Mouse (Mus musculus): ENCODE data around the gene Cox15. TPM values are rescaled to one million over a fixed set of nuclear protein-coding genes. Genes with fewer than 3 reads are reported as not detected.

Cox15 gene
- polyA plus RNA-seq, 2 experiments = 3.2 to 8.0 TPM

- TF ChIP-seq CTCF (IDR thresholded peaks at IDR 0.05; ENCODE audit: low read depth) (no peak), EP300 (IDR thresholded peaks at IDR 0.05; ENCODE audit: low read depth) (no peak)
- no peak for DNase-seq (ENCODE audit: low read depth in 3 of 3, low spot score in 3 of 3)
- no peaks in the 10 kb centered on the region for H3K9me3 ChIP-seq (ENCODE audit: control insufficient read depth, low read length)
- H3K4me3 ChIP-seq (ENCODE audit: insufficient read depth in 1 of 2, low read depth in 2 of 2, low read length in 2 of 2) = no peak overlapping the region
- H3K4me2 ChIP-seq (ENCODE audit: low read depth) = no peak overlapping the region
- H3K4me1 ChIP-seq (replicated peaks; ENCODE audit: control insufficient read depth in 2 of 2, insufficient read depth in 2 of 2, low read length in 1 of 2) = no peaks in the 10 kb centered on the region
- H3K27me3 ChIP-seq (ENCODE audit: control insufficient read depth, insufficient read depth, low read length) = no peaks in the 10 kb centered on the region
- H3K27ac ChIP-seq = no peak overlapping the region
- ATAC-seq (ENCODE audit: insufficient read depth) = no peak
- no peaks in the 10 kb centered on the region for H3K36me3 ChIP-seq (replicated peaks; ENCODE audit: control insufficient read depth, insufficient read depth, low read depth)
- WGBS (ENCODE audit: insufficient replicate concordance) = 61% methylated on average over 11 of the region's 11 CpGs
- H3K9ac ChIP-seq (replicated peaks) = no peak overlapping the region
Measured at GRCm38 (mm10) chr19:43704211-43704610, 48.6 kb downstream of the Cox15 start.

- H3K9me3 ChIP-seq (ENCODE audit: control insufficient read depth, low read length) = no peaks in the 10 kb centered on the region
- peaks cover 0 to 3% of the 10 kb centered on the region in 2 experiments; a peak in 2 of 4 replicates for H3K4me1 ChIP-seq (replicated peaks; ENCODE audit: control insufficient read depth in 2 of 2, insufficient read depth in 2 of 2, low read length in 1 of 2)
- H3K36me3 ChIP-seq (replicated peaks; ENCODE audit: control insufficient read depth, insufficient read depth, low read depth) = no peaks in the 10 kb centered on the region
- no peak overlapping the region for H3K4me2 ChIP-seq (ENCODE audit: low read depth)
- no peak overlapping the region for H3K9ac ChIP-seq (replicated peaks)
- no peak for DNase-seq (ENCODE audit: low read depth in 3 of 3, low spot score in 3 of 3)
- no peak overlapping the region for H3K4me3 ChIP-seq (ENCODE audit: insufficient read depth in 1 of 2, low read depth in 2 of 2, low read length in 2 of 2)
- H3K27me3 ChIP-seq (ENCODE audit: control insufficient read depth, insufficient read depth, low read length) = no peaks in the 10 kb centered on the region
- ATAC-seq (ENCODE audit: insufficient read depth) = no peak
- 67% methylated on average over 6 of the region's 6 CpGs for WGBS (ENCODE audit: insufficient replicate concordance)
- H3K27ac ChIP-seq = no peak overlapping the region
- TF ChIP-seq CTCF (IDR thresholded peaks at IDR 0.05; ENCODE audit: low read depth) (no peak), EP300 (IDR thresholded peaks at IDR 0.05; ENCODE audit: low read depth) (no peak)
Measured at GRCm38 (mm10) chr19:43699763-43700155, 53.0 kb downstream of the Cox15 start.

- ATAC-seq (ENCODE audit: insufficient read depth) = no peak
- TF ChIP-seq EP300 (IDR thresholded peaks at IDR 0.05; ENCODE audit: low read depth) (no peak), CTCF (IDR thresholded peaks at IDR 0.05; ENCODE audit: low read depth) (no peak)
- peaks cover 0 to 3% of the 10 kb centered on the region in 2 experiments; a peak in 2 of 4 replicates for H3K4me1 ChIP-seq (replicated peaks; ENCODE audit: control insufficient read depth in 2 of 2, insufficient read depth in 2 of 2, low read length in 1 of 2)
Measured at GRCm38 (mm10) chr19:43699021-43699762, 53.6 kb downstream of the Cox15 start.

GRCm38 (mm10) chr19:43697666-43698370 is 55.0 kb downstream of the Cox15 start:
- H3K4me3 ChIP-seq (ENCODE audit: insufficient read depth in 1 of 2, low read depth in 2 of 2, low read length in 2 of 2) = no peak overlapping the region
- 84% methylated on average over 5 of the region's 5 CpGs for WGBS (ENCODE audit: insufficient replicate concordance)
- no peak overlapping the region for H3K4me2 ChIP-seq (ENCODE audit: low read depth)
- no peak for TF ChIP-seq CTCF (IDR thresholded peaks at IDR 0.05; ENCODE audit: low read depth)
- TF ChIP-seq EP300 (IDR thresholded peaks at IDR 0.05; ENCODE audit: low read depth) = no peak
- no peak for ATAC-seq (ENCODE audit: insufficient read depth)
- DNase-seq (ENCODE audit: low read depth in 3 of 3, low spot score in 3 of 3) = no peak
- no peaks in the 10 kb centered on the region for H3K36me3 ChIP-seq (replicated peaks; ENCODE audit: control insufficient read depth, insufficient read depth, low read depth)
- H3K27ac ChIP-seq = no peak overlapping the region
- peaks cover 0 to 3% of the 10 kb centered on the region in 2 experiments; a peak in 2 of 4 replicates for H3K4me1 ChIP-seq (replicated peaks; ENCODE audit: control insufficient read depth in 2 of 2, insufficient read depth in 2 of 2, low read length in 1 of 2)
- no peaks in the 10 kb centered on the region for H3K27me3 ChIP-seq (ENCODE audit: control insufficient read depth, insufficient read depth, low read length)
- no peak overlapping the region for H3K9ac ChIP-seq (replicated peaks)
- H3K9me3 ChIP-seq (ENCODE audit: control insufficient read depth, low read length) = no peaks in the 10 kb centered on the region

More at GRCm38 (mm10) chr19:43699021-43699762, 53.6 kb downstream of the Cox15 start:
- Histone ChIP-seq H3K9me3 (ENCODE audit: control insufficient read depth, low read length) (no peaks in the 10 kb centered on the region), H3K4me2 (ENCODE audit: low read depth) (no peak overlapping the region), H3K27ac (no peak overlapping the region), H3K27me3 (ENCODE audit: control insufficient read depth, insufficient read depth, low read length) (no peaks in the 10 kb centered on the region), H3K36me3 (replicated peaks; ENCODE audit: control insufficient read depth, insufficient read depth, low read depth) (no peaks in the 10 kb centered on the region), H3K4me3 (ENCODE audit: insufficient read depth in 1 of 2, low read depth in 2 of 2, low read length in 2 of 2) (no peak overlapping the region), H3K9ac (replicated peaks) (no peak overlapping the region)
- WGBS (ENCODE audit: insufficient replicate concordance) = 57% methylated on average over 11 of the region's 11 CpGs
- DNase-seq (ENCODE audit: low read depth in 3 of 3, low spot score in 3 of 3) = no peak

GRCm38 (mm10) chr19:43695514-43695964 is 57.3 kb downstream of the Cox15 start:
- TF ChIP-seq CTCF (IDR thresholded peaks at IDR 0.05; ENCODE audit: low read depth) (no peak), EP300 (IDR thresholded peaks at IDR 0.05; ENCODE audit: low read depth) (no peak)
- H3K9me3 ChIP-seq (ENCODE audit: control insufficient read depth, low read length) = no peaks in the 10 kb centered on the region
- H3K27ac ChIP-seq = no peak overlapping the region
- H3K9ac ChIP-seq (replicated peaks) = no peak overlapping the region
- H3K4me1 ChIP-seq (replicated peaks; ENCODE audit: control insufficient read depth in 2 of 2, insufficient read depth in 2 of 2, low read length in 1 of 2) = peaks cover 0 to 3% of the 10 kb centered on the region in 2 experiments; a peak in 2 of 4 replicates
- DNase-seq (ENCODE audit: low read depth in 3 of 3, low spot score in 3 of 3) = no peak
- no peak overlapping the region for H3K4me3 ChIP-seq (ENCODE audit: insufficient read depth in 1 of 2, low read depth in 2 of 2, low read length in 2 of 2)
- no peak overlapping the region for H3K4me2 ChIP-seq (ENCODE audit: low read depth)
- WGBS (ENCODE audit: insufficient replicate concordance) = 33% methylated on average over 10 of the region's 10 CpGs
- no peaks in the 10 kb centered on the region for H3K27me3 ChIP-seq (ENCODE audit: control insufficient read depth, insufficient read depth, low read length)
- no peaks in the 10 kb centered on the region for H3K36me3 ChIP-seq (replicated peaks; ENCODE audit: control insufficient read depth, insufficient read depth, low read depth)
- no peak for ATAC-seq (ENCODE audit: insufficient read depth)
